Mouse (Mus musculus) adrenal gland, adult (tissue): ENCODE measurements at regions not wholly inside any gene's neighbourhood (a gene's known extent, or its start where the extent isn't known, plus 50 kb on each side); places are given as distances from the start of the nearest gene placed in this dataset.

Experiments used
- DNase-seq, 2 experiments: peaks; one replicate each; pipeline ENCODE4 v3.0.0; 2022 to 2023; ENCODE audit warnings: low spot score in 1 of 2; ENCODE audit not compliant: inconsistent age in 2 of 2

DNA sequence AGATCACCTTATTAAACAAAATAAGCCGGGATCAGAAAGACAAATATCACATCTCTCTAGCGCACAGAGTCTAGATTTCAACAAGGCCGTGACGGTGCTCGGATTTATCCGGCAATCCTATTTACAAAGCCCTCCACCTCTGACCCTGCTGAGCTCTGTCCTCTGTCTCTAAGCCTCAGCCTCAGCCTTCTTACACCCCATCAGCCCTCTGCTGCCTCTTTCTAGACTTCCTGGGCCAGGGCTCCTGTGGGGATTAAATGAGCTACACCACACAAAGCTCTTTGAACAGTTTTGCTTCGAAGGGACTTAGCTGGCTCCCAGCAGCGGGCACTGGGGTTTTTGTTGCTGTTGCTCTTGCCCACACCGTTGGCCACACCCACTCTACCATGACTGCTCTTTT is 211.8 kb downstream of the CK137956 start:
- no peak for DNase-seq

DNA sequence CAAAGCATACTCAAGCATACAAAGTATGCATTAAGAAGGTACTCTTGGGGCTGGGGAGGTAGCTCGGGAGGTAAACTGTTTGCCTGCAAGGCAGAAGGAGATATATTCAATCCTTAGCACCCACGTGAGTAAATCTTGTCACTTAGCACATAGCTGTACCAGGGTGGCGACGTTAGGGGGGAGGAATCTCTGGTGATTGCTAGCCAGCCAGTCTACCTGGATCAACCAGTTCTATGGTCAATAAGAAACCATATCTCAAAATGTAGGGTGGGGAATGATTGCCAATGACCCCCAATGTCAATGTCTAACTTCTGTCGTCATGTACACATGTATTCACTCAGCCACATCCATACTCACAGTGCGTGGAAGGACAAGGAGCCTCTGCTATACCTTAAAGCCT is 214.5 kb downstream of the CK137956 start:
- no peak for DNase-seq

DNA sequence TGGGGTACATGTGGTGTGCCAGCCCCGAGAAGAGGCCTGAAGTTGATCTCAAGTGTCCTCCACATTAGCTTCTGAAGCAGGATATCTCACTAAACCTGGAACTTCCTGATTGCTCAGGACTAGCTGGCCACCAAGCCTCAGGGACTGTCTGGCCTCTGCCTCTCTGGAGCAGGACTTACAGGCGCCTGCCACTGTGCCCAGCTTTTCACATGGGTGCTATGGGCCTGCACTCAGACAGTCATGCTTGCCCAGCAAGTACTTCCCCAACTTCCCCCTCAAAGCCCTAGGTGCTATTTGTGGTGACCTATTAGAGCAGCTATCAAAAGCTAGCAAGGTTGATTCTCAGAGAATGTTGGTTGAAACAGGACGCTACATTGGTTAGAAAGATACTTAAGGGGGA is 220.0 kb downstream of the CK137956 start:
- no peak for DNase-seq

DNA sequence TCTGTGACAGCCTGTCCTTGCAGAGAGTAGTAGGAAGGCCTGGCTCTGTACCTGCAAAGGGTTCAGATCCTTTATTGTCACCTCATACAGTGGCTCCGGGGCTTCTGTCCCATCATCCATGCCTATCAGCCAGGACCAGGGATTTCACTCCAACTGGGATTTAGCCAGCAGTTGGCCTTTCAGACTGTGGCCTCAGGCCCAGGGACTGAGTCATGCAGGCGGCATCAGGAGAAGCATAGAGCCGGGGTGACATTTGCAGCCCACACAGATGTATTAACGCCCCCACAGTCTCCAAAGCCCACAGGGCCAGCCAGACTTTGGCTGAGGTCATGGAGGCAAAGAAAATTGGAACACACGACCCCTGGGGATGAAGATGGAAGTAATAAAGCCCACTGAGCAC is 222.9 kb downstream of the CK137956 start:
- peak; percentile 55 to 71 for DNase-seq

DNA sequence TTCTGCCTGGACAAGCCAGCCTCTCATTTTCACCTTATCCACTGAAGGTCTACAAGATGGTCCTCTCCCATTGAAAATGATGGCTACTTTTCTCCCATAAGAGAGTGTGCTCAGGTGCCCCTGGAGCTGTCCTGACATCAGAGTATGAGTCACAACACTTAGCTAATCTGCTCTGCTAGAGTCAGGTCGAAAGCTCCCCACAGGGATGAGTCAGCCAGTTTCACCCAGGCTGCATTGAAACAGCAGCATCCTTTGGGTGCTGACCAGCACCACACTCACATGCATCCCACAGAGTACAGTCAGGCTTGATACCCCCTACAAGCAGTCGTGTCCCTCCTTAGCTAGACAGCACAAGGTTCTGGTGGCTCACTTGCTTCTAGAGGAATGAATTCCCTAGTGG is 234.0 kb downstream of the CK137956 start:
- DNase-seq, result peak; percentile 45 to 76

DNA sequence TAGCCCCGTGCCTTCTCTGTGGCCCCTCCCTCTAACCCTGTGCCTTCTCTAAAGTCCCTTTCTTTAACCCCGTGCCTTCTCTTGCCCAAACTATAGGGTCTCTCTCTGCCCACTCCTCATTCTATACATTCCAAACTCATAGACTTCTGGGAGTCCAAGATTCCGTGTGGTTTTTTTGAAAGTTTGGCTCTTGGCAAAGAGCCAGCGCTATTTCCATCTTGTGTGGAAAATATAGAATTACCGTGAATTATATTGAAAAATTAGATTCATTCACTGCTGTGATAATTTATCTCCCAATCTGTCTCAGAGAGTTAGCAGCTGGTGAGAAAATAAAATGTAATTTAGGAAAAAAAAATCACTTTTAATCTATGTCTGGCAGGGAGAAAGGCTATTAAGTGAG is 234.6 kb downstream of the CK137956 start:
- no peak for DNase-seq

DNA sequence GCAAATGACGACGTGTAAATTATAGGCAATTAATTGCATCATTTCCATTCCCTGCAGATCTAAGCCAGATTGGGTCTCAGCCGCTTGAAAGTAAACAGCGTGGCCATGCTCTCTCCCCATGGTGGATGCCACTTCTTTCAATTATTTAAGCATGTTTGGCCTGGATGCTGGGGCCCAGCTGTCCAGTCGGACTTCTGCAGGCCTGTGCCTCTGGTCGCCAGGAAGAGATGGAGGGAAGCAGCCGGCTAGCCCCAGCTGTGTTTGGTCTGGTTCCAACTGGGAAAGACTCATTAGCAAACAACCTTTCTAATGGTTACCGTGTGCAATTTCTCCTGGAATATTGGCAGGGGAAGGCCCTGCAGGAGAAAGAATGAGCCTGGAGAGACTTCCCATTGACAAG is 236.1 kb downstream of the CK137956 start:
- DNase-seq, result no peak

DNA sequence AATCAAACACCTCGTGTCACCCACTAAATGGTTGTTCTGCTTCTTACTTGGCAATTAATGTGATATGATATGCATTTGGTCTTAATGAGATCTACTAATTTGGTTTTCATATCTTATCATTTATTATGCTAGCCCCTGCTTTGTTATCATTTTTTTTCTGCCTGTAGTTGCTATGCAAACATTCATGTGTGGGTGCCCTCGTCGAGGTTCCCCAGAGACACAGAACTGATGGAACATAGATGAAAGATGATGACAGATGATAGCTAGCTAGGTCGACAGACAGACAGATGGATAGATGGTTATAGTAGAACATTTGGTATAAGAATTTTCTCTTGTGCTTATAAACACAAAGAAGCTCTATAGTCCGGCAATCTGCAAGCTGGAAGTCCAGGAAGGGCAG is 252.1 kb downstream of the CK137956 start:
- DNase-seq, result no peak

DNA sequence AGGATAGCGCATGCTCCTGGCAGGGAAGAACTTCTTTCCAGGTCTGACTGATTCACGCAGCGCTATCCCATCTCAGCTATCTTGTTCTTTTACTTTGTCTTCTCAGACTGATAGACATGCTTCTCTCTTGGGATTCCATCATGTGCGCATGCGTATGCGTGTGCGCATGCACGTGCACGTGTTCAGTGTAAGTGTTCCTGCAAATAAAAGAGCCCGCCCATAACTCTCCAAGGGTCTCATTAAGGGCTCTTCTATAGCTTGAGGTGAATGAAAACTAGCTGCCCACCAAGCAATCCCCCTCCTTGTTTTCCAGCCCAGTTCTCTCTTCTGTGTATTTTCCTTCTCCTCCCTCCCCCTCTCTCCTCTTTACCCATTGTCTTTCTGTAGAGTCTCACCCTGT is 258.5 kb downstream of the CK137956 start:
- no peak for DNase-seq

DNA sequence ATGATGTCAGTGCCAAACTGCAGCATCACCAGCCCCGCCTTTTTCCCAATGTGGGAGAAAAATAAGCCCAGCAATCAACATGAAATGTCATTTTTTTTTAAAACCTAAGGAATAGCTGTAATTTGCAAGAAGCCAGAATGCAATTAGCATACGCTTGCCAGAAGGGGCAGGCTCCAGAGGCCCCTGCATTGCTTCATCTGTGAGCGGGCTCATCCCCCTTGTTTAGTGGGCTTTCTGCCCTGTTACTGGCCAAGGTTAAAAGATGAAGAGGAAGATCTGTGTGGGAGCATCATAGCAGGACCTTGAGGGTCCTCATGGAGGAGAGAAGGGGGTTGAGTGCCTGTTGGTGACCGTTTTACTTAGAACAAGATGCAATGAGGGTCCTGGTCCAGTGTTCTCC is 259.9 kb downstream of the CK137956 start:
- no peak for DNase-seq

DNA sequence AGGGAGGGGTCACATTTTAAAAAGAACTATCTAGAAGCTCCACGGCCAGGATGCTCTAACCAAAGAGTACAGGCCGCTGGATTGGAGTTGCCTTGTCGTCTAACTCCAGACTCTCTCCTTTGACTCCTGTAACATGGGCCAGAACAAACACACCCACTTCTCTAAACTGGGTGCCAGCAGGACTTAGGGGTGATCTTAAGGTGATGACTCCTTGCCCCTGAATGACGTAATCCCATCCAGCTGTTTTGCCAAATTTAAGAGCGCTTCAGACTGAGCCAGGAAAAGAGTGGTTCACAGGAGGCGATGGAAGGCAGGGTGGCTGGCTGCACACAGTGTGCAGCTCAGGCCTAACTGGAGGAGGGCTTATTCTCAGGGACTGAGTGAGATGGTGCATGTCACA is 261.0 kb downstream of the CK137956 start:
- no peak for DNase-seq

DNA sequence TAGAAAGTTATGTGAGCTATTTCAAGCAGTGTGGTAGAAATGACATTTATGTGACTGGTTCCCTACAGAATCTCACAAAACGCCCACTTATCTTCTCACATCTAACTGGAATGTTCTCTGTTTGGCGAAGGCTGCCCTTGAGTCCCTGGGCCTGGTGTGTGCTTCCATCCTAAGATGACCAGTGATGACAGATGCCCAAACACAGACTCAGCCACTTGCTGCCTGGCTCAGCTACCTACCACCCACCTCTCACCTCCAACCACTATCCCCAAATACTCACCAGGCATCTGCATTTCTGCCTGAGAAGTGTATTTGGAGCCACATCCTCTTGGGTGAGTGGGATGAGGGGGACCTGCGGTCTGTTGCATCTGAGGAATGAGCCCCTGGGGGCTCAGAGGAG is 262.6 kb downstream of the CK137956 start:
- no peak for DNase-seq

DNA sequence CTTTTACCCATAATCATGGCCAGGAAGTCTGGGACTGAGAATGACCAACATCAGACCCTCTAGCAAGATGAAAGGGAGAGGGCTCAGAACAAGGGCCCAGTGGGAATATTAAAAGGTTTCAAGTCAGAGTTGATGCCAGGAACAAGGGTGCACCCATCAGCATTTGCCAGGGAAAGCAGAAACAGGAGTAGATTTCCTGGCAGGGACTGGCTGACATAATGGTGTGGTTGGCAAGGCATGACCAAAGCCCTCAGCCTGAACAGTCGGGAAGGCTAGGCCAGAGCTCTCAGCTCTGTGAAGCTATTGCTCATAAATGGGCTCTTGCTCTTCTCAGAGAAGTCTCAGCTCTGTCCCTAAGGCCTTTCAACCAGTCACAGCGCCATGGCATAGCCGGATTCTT is 263.6 kb downstream of the CK137956 start:
- DNase-seq, result no peak

DNA sequence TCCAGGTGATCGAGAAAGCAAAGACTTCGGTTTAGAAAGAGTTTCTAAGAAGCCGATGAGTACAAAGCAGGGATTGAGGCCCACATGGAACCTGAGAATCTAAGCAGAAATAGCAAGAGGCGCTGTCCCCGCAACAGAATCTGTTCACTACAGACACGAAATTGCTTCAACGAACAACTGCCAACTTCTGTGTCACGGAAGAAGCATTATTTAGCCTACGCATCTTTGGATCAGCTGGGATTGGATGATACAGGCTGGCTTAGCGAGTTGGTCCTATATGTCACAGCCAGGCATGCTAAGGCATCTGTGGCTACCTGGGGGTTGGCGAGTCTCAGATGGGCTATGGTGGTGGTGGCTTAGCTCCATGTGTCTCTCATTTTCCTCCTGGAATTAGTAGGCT is 269.1 kb downstream of the CK137956 start:
- no peak for DNase-seq

DNA sequence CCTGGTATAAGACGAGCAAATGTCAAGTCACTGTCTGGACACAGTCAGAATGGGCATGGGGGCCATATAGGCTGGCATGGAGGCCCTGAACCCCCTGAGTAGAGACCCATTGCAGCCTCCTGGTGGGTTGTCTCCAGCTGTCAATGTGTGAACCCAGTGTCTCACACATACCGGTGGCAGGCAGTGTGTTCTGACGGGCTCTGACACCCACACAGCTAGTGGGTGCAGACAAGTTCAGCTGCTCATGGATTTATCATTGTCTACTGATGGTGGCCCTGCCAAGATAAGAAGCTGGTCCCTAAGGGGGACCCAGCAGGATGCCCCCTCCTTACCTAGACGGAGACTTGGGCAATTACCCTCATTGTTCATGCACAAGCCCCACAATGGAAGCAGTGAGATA is 280.8 kb downstream of the CK137956 start:
- DNase-seq, result no peak

DNA sequence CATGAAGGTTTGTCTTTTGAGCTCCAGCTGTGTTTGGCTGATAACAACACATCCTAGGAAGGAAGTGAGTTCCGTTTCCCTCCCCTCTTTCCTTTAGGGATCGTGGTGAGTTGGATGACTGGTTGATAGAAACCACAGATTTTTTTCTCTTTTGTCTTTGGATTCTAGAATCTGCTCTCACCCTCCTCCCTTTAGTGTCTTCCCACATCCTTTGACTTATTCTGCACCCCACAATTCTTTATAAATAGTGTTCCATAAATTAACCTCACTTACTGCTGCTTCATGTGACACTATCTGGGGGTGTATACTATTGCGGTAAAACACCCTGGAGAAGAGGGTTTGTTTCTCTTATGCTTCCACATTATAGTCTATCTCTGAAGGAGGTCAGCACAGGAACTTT is 285.7 kb downstream of the CK137956 start:
- no peak for DNase-seq

DNA sequence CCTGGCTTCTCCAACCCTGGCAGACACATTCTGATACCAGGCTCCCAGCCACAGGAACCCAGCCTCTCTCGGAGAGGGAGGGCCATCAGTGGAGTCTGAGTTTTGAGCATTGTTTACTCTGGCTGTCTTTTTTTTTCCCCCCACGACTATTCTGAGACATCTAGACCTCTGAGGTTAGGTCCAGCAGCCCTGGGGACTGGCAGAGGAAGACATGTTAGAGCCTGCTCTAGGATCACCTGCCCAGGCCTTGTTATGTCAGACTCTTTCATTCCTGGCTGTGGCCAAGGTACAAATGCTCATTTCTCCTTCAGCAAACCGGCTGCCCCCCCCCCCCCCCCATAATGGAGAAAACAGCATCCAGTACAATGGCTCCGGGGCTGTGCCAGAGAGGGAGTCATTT is 291.4 kb downstream of the CK137956 start:
- DNase-seq, result no peak

DNA sequence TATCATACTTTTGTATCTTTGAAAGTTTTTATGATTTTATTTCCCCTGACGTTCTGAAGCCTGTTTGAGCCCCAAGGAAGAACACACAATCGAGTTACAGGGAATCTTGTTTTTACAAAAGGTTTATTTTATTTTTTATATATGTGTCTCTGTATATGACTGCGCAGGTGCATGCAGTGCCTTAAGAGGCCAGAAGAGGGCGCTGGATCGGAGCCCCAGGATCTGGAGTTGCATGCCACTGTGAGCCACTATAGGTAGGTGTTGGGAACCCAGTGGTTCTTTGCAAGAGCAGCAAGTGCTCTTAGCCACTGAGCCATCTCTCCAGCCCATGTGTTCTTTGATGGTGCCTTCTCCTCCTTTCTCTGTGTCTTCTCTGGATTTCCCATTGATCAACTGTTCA is 292.3 kb downstream of the CK137956 start:
- DNase-seq, result no peak

DNA sequence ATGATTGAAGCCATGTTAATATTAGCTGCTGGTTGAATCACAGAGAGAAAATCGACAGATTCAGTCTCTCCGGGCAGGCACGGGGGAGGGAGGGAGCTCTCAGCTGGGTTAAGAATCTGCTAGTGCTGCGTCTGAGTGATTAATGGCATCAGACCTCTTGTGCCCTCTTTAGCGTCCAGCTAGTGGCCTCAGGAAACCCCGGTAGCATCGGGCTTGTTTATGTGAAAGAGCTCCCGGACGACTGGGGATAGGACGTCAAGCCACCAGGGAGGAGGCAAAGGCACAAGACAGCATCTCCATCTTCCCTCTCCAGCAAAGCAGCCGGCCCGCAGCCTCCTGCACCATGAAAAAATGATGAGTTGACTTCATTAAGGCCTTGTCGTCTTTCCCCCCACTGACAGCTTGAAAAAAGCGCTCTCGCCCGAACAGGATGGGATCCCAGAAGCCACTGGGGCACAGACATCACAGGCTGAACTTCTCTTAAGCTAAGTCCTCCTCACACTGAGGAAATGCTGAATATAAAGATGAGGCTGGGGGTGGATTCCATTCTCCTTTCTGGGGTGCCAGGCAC is 294.9 kb downstream of the CK137956 start:
- DNase-seq, result no peak

DNA sequence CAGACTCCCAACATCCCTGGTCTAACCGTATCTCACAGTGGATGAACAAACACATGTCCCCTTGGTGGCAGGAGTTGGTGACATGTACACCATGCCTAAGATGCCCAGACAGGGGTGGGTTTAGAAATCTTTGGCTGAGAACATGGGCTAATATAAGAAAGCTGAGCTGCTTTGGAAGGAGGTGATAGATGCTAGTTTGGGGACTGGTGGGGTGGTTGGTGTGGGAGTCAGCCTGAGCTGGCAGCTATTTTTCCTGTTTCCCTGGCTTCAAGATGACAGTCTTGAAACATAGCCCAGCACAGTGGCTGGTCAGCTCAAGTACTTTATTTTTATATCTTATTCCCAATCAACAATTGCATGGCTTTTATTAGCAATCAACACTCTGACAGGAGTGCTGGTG is 302.0 kb upstream of the Gjb5 start:
- DNase-seq, result no peak

DNA sequence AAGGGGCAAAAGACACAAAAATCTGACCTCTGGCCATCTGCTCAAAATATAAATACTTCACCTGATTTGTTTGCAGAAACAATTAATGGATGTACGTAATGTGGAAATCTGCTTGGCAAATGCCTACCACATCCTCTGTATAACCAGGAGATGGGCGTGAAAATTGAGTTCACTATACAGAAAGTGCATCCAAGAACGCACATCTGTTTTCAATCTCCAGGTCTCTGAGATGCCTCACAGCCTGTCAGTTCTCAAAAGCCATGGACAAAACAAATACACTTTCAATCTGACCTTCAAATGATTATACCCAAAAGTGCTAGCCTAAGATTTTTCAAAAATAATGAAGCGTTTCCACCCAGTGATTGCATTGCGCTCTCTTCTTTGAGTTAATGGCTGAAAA is 293.6 kb upstream of the Gjb5 start:
- no peak for DNase-seq

DNA sequence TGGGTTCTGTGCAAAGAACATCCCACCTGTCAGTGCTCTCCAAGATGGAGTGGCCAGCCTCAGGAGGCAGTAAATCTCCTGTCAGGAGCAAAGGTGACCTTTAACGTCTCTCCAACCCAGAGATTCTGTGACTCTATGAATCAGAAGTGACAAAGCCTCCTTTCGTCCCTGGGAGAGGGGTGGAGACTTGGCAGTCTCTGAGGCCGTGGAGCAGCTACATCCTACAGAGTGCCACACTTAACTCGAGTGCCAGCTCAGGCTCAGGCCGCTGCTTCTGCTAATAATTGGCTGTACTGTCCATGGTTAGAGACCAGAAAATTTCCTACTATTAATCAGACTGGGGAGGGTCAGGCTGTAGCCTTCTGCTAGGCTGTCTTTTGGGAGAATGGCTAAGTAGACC is 290.0 kb upstream of the Gjb5 start:
- peak; percentile 86 to 92 for DNase-seq

DNA sequence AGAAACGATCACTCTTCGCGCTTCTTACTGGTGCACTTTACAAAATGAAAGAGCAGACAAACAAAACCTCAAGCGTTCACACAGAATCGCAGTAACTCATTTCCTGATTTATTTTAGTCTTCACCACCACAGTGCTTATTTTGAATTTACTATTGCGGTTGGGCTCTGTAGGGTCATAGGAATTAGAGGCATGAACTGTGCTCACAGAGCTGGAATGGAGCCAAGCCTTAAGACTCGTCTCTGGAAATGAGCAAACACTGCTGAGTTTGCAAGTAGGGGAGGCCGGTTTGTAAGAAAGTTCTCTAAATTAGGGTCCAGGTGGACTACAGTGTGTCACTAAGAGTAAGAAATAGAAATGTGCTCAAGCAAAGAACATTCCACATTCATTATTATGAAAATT is 289.2 kb upstream of the Gjb5 start:
- DNase-seq, result peak; percentile 8 to 33
